In the genomic region with DNA sequence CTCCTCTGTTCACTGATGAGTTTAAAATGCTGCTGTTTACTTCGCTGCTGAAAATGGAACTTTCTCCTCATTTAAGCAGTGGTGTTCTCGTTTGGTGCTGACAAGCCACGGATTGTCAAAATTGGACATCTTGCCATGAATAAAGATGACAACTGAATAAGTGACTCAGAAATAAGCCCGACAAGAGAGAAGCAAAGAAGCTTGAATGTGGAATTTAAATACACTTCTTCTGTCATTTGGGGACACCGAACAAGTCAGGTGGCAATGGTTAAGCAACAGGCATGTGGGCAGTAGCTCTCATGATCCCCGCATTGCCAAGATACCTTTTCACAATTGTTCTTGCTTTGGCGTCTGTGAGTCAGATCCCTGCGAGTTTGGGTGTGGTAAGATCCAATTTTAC, we compare ENCODE assay signal across 31 mouse cellular contexts.
DNase-seq lines count a peak whose midpoint lies in the region; ATAC-seq and TF ChIP-seq lines count a peak whose summit lies in the region.
"Had no signal": no experiment of that assay in that cellular context is flagged by ENCODE, and none has a peak within 500 bp of the region (broad histone marks: within the 10 kb centered on the region; RNA-seq: fewer than 3 reads in every experiment).

No protein-coding gene starts in this region.

- peak; percentile 54 for DNase-seq in forebrain, postnatal 0 days
- no peak for DNase-seq in forebrain, embryonic 14.5 days (ENCODE audit: low spot score)
- DNase-seq in right cerebral cortex, adult 2 months (ENCODE audit: low spot score in 2 of 2): peak; percentile 13 to 48
- DNase-seq in right cerebral cortex, postnatal 14 days: no peak
- peak; percentile 25 to 93 for DNase-seq in left cerebral cortex, postnatal 25 days (ENCODE audit: low spot score in 2 of 2)
- peak; percentile 81 for DNase-seq in telencephalon, adult 2 months (ENCODE audit: low read depth, low spot score)
- no peak for DNase-seq in adrenal gland, postnatal 4 days (ENCODE audit: low spot score in 2 of 2)
- no peak for DNase-seq in T-cell, adult 2 months (ENCODE audit: low spot score)
- DNase-seq: adrenal gland, adult 8-10 months; cerebellum, adult 2 months; cerebellum, postnatal 25 days; embryo, embryonic 11 days; heart, adult 2 months; heart, postnatal 4 days; kidney, adult 9 months; kidney, postnatal 25 days; liver, embryonic 13.5 days; lung, adult 18-20 months; thymus, adult 18-20 months; thymus, postnatal 25 days had no signal

- no peaks in the 10 kb centered on the region for H3K4me1 ChIP-seq in forebrain, postnatal 0 days (ENCODE audit: insufficient read depth)
- no peaks in the 10 kb centered on the region for H3K4me1 ChIP-seq in forebrain, embryonic 14.5 days (ENCODE audit: control insufficient read depth, insufficient read depth, low read length)
- H3K4me1 ChIP-seq: embryonic facial prominence, embryonic 12.5 days; heart, embryonic 12.5 days; hindbrain, embryonic 13.5 days; limb, embryonic 10.5 days; limb, embryonic 15.5 days; liver, embryonic 13.5 days; midbrain, embryonic 13.5 days had no signal

- intact Hi-C loops in left cerebral cortex, postnatal 25 days (cut with DNase I): loop anchor here (1.0 to 10.0 kb wide), 3 partner anchors 95 to 362 kb away; no protein-coding TSS in a partner anchor

- no peaks in the 10 kb centered on the region for H3K27me3 ChIP-seq in forebrain, postnatal 0 days (ENCODE audit: insufficient read depth, low read length)
- H3K27me3 ChIP-seq in forebrain, embryonic 14.5 days (replicated peaks; ENCODE audit: control insufficient read depth, insufficient read depth, low read length): no peaks in the 10 kb centered on the region
- H3K27me3 ChIP-seq: CH12.LX; embryonic facial prominence, embryonic 12.5 days; heart, embryonic 12.5 days; hindbrain, embryonic 13.5 days; limb, embryonic 15.5 days; liver, embryonic 13.5 days; midbrain, embryonic 13.5 days had no signal

- H3K36me3 ChIP-seq in forebrain, postnatal 0 days (ENCODE audit: insufficient read depth): no peaks in the 10 kb centered on the region
- H3K36me3 ChIP-seq in forebrain, embryonic 14.5 days (ENCODE audit: control insufficient read depth, insufficient read depth, low read length): no peaks in the 10 kb centered on the region
- H3K36me3 ChIP-seq: embryonic facial prominence, embryonic 12.5 days; heart, embryonic 12.5 days; hindbrain, embryonic 13.5 days; limb, embryonic 10.5 days; limb, embryonic 15.5 days; liver, embryonic 13.5 days; midbrain, embryonic 13.5 days had no signal

- H3K27ac ChIP-seq in forebrain, postnatal 0 days (ENCODE audit: low read depth, low read length): peak overlapping the region; percentile 45
- H3K27ac ChIP-seq in forebrain, embryonic 14.5 days (ENCODE audit: low read depth, low read length): no peak overlapping the region
- H3K27ac ChIP-seq: embryonic facial prominence, embryonic 12.5 days; heart, adult 2 months; hindbrain, embryonic 13.5 days; limb, embryonic 10.5 days; limb, embryonic 15.5 days; liver, embryonic 13.5 days; macrophage; midbrain, embryonic 13.5 days had no signal

- TF ChIP-seq CTCF in forebrain, postnatal 0 days (IDR thresholded peaks at IDR 0.05; ENCODE audit: low read depth): no peak

- no peak overlapping the region for H3K4me3 ChIP-seq in forebrain, postnatal 0 days (ENCODE audit: low read depth, low read length)
- H3K4me3 ChIP-seq in forebrain, embryonic 14.5 days (ENCODE audit: low read depth, low read length): no peak overlapping the region
- H3K4me3 ChIP-seq: embryonic facial prominence, embryonic 12.5 days; heart, adult 2 months; heart, embryonic 12.5 days; hindbrain, embryonic 13.5 days; layer of hippocampus, adult 2 months; limb, embryonic 10.5 days; limb, embryonic 15.5 days; liver, embryonic 13.5 days; midbrain, embryonic 13.5 days had no signal

- H3K9me3 ChIP-seq in forebrain, postnatal 0 days (ENCODE audit: low read length): no peaks in the 10 kb centered on the region
- H3K9me3 ChIP-seq in forebrain, embryonic 14.5 days (replicated peaks; ENCODE audit: control insufficient read depth, low read length): no peaks in the 10 kb centered on the region
- H3K9me3 ChIP-seq: embryonic facial prominence, embryonic 12.5 days; heart, embryonic 12.5 days; hindbrain, embryonic 13.5 days; limb, embryonic 10.5 days; limb, embryonic 15.5 days; liver, embryonic 13.5 days; midbrain, embryonic 13.5 days had no signal

- peak; percentile 84 for ATAC-seq in forebrain, postnatal 0 days
- no peak for ATAC-seq in forebrain, embryonic 14.5 days
- ATAC-seq: intestine, postnatal 0 days; lung, postnatal 0 days; midbrain, embryonic 13.5 days had no signal

- H3K4me2 ChIP-seq in forebrain, postnatal 0 days (ENCODE audit: low read depth): no peak overlapping the region
- H3K4me2 ChIP-seq in forebrain, embryonic 14.5 days (ENCODE audit: low read length): no peak overlapping the region
- H3K4me2 ChIP-seq: embryonic facial prominence, embryonic 12.5 days; heart, embryonic 12.5 days; hindbrain, embryonic 13.5 days; limb, embryonic 15.5 days; liver, embryonic 13.5 days; midbrain, embryonic 13.5 days had no signal

- no peak overlapping the region for H3K9ac ChIP-seq in forebrain, postnatal 0 days
- no peak overlapping the region for H3K9ac ChIP-seq in forebrain, embryonic 14.5 days (ENCODE audit: low read length)
- H3K9ac ChIP-seq: embryonic facial prominence, embryonic 12.5 days; heart, embryonic 12.5 days; hindbrain, embryonic 13.5 days; limb, embryonic 15.5 days; liver, embryonic 13.5 days; midbrain, embryonic 13.5 days had no signal

- WGBS in forebrain, postnatal 0 days: 67% methylated on average over 8 of the region's 8 CpGs
- 82% methylated on average over 8 of the region's 8 CpGs for WGBS in forebrain, embryonic 14.5 days

Comparison
In these comparisons a context has a peak if more than half of its experiments do, and no peak if none do; other contexts are left out.
1. DNase-seq: peak in forebrain, postnatal 0 days (single experiment), right cerebral cortex, adult 2 months (2 of 2), left cerebral cortex, postnatal 25 days (2 of 2) and telencephalon, adult 2 months (single experiment); none in forebrain, embryonic 14.5 days (single experiment), right cerebral cortex, postnatal 14 days (single experiment), adrenal gland, postnatal 4 days (0 of 2) and T-cell, adult 2 months (single experiment).